Mouse (Mus musculus) Muller cell, postnatal 12 days (primary cell): Measurements from ENCODE around the gene Shmt2.

Source experiments
- DNase-seq: peaks from one replicate; pipeline ENCODE4 v3.0.0-alpha.2; 2015; ENCODE audit errors: inconsistent ontology term

Gene Shmt2

GRCm38 (mm10) chr10:127534036-127534928 is 12.0 kb upstream of the Shmt2 start, which contains the start of gene Nxph4:
TSS of gene Nxph4 (minus strand) at chr10:127534559.
- peak; percentile 66 for DNase-seq

- no peak for DNase-seq
These were observed 9.3 kb upstream of the Shmt2 start for GRCm38 (mm10) chr10:127531548-127531947.

- no peak for DNase-seq
These were observed 8.7 kb upstream of the Shmt2 start for GRCm38 (mm10) chr10:127530945-127531344.

- DNase-seq: no peak
These were observed 5.2 kb upstream of the Shmt2 start for GRCm38 (mm10) chr10:127527481-127527880.

- peak; percentile 77 for DNase-seq
These were observed 4.4 kb upstream of the Shmt2 start for GRCm38 (mm10) chr10:127526681-127527080.

GRCm38 (mm10) chr10:127526048-127526447 is 3.8 kb upstream of the Shmt2 start:
- no peak for DNase-seq

DNA sequence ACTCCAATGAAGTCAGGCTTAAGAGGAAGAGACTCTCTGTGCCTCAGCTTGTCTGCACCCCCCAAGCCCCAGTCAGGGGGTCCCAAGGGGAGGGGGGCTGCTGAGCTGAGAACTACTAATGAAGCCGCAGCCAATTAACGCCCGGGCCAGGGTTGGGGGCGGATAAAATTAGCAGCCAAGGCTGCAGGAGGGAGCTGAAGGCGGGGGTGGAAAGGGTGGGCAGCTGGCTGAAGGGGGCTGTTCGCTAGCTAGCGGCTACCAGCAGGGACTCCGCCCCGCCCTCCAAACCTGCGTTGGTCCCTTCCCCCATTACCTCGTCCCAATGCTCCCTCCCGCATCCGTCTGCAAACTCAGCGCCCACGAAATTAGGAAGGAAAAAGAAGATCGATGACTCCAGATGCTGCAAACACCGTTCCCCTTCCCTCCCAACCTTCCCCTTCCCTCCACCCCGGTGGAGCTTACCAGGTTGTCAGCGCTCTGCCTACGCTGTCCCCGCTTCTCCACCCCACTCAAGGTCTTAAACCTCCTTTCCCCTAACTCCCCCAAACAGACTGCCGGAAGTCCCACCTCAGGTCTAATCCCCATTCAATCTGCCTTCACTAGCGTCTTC is 2.5 kb upstream of the Shmt2 start:
- DNase-seq: no peak

- no peak for DNase-seq
These were observed 598 bp downstream of the Shmt2 start for GRCm38 (mm10) chr10:127521611-127522080.

- DNase-seq: no peak
These were observed 1.4 kb downstream of the Shmt2 start for GRCm38 (mm10) chr10:127520714-127521357.

DNA sequence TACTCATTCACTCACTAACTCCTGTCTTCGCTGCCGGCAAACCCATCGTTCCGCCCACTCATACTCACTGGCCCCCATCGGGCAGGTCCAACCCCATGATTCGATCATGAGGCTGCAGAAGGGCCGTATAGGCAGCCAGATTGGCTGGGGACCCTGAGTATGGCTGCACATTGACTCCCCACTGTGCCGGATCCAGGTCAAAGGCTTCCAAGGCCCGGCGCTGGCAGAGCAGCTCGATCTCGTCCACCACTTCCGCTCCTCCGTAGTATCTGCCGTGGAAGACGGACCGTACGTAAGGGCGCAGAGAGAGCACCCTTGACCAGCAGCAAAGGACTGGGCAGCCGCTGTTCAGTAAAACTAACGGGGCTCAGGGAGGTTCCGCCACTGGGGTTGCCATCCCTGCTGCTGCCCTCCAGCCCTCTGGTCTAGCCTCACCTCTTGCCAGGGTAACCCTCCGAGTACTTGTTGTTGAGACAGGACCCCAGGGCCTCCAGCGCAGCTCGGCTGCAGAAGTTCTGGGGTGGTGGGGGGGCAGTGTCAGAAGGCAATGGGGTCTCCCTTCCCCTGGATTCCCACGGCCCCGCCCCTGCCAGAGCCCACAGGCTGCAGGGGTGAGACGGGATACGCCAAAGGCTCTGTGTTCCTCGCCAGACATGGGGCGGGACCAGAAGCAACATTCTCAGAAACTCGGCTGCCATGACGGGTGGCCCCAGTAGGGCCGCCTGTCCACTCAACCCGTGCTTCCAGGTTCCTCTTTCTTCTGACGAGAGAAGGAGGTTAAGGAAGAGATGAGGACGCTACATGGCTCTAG is 2.1 kb downstream of the Shmt2 start:
- no peak for DNase-seq

DNA sequence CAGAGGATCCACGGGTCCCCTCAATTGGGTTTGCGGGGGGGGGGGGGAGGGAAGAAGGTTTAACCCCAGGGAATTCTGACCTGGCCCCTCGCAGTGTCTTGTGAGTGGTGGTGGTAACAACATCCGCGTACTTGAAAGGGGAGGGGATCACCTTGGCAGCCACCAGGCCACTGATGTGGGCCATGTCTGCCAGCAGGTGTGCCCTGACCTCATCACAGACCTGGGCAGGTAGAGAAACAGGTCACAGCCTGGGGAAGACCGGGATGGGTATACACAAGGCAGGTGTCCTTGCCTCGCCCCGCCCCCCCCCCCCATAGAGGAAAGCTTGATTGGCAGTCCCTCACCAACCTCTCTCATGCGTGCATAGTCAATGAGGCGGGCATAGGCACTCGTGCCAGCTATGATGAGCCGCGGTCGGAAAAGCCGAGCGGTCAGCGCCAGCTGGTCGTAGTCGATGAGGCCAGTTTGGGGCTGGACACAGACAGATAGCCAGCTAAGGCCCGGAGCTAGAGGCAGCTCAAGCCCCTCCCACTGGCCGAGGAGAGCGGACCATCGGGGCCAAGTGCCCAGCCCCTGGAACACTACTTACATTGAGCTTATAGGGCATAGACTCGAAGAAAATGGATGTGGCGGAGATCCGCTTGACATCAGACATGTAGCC is 3.1 kb downstream of the Shmt2 start:
- no peak for DNase-seq

DNA sequence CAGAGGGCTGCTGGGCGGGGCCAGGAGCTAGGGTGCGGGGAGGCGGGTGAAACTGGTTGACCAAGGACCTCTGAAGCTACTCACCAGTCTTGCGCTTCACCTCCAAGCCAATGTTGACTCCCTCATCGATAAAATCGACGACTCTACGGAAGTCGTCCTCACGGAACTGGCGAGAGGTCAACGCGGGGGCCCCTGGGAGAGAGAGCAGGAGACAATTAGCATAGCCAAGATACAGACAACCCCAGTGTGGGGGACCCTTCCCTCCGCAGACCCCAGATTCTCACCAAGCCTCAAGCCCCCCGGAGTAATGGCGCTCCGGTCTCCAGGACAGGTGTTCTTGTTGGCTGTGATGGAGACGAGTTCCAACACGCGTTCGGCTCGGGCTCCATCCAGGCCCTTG is 4.3 kb downstream of the Shmt2 start:
- no peak for DNase-seq

GRCm38 (mm10) chr10:127516576-127517260 is 5.5 kb downstream of the Shmt2 start:
- no peak for DNase-seq

- no peak for DNase-seq
These were observed 6.2 kb downstream of the Shmt2 start for GRCm38 (mm10) chr10:127515983-127516459.

GRCm38 (mm10) chr10:127515271-127515982 is 6.8 kb downstream of the Shmt2 start:
- no peak for DNase-seq

DNA sequence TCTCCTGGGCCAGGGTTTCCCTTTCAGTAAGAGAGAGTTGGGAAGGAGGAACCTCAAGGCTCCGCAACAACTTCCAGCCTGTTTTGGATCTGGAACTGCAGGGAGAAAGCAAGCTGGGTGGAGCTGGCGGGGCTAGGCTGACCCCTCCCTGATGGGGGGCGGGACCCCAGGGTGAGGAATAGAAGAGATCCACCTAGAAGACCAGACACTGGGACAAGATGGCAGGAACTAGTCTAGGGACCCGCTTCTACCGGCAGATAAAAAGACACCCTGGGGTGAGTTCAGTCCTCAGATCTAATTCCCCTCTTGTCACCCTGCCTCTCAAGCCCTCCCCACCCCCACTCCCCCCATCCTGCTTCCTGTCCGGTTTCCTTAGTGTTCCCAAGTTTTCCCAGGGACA is 7.5 kb downstream of the Shmt2 start, which contains the start of gene Ndufa4l2:
Gene Ndufa4l2, plus strand, starts transcription at position 204 of the 400 bp plus-strand sequence.
- no peak for DNase-seq

GRCm38 (mm10) chr10:127514111-127514698 is 8.0 kb downstream of the Shmt2 start:
- DNase-seq: no peak

DNA sequence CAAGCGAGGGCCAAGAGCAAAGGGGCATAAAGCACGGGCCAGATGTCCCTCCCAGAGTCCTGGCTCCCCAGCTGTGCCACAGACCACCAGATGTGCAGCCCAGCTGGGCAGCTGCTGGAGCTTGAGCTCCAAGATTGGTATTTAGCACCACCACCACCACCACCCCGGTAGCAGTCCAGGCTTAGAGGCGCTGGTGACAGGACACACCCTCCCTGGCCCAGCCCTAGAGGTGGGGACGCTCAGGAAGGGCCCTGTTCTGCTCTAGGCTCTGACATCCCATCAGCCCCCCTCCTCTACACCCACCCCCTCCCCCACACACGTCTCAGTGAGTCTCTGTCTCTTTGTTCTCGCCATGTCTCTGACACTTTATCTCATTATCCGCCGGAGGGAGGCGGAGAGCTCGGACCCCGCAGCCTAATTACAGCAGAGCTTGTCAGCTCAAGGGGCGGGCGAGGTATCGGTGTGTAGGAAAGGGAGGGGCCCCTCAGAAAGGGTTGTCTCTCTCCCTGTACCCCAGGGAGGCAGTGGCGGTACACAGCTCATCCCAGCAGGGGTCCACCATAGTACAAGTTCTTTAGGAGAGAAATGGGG is 8.6 kb downstream of the Shmt2 start:
- no peak for DNase-seq

- DNase-seq: peak; percentile 92
These were observed 9.4 kb downstream of the Shmt2 start for GRCm38 (mm10) chr10:127512813-127513212.
